Mouse (Mus musculus) stomach, postnatal 0 days (tissue): ENCODE data around the gene Mef2a.

Experiments
- CTCF ChIP-seq: IDR thresholded peaks from 2 replicates; pipeline ENCODE4 v1.5.1; 2016; ENCODE audit warnings: antibody characterized with exemption, low read depth, mild to moderate bottlenecking, moderate library complexity
- EP300 ChIP-seq: optimal IDR thresholded peaks from 2 replicates; pipeline ENCODE3; 2016; ENCODE audit warnings: antibody characterized with exemption

GRCm38 (mm10) chr7:67390095-67390494, 17.4 kb upstream of the Mef2a start:
- TF ChIP-seq CTCF = no peak
- TF ChIP-seq EP300 = no peak
